Mouse (Mus musculus): ENCODE measurements around the gene Lmod2. TPM values are rescaled to one million over a fixed set of nuclear protein-coding genes. Genes with fewer than 3 reads are reported as not detected.

Gene Lmod2
- polyA plus RNA-seq, 1 experiment, result not detected

DNA sequence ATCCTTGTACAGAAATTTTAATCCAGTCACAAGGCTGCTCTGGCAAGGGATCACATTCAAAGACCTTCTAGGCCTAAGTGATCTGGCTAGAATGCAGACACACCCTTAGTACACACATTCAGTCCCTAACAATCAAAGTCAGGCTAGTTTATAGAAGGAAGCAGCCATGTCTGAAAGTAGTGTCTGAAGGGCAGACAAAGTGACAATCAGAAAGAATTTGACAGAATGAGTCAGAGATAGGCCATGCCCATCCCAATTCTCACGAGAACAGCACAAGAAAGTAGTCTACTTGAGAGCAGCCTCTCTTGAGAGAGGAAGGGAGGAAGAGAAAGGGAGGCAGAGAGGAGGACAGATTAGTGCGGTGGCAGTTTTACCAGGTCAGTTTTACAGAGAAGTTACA, 24.5 kb downstream of the Lmod2 start:
- Histone ChIP-seq H3K4me1 (ENCODE audit: control insufficient read depth, insufficient read depth, low read length) (no peaks in the 10 kb centered on the region), H3K4me3 (ENCODE audit: insufficient read depth, low read length) (no peak overlapping the region), H3K27ac (ENCODE audit: insufficient read depth, low read length) (no peak overlapping the region)
- TF ChIP-seq POLR2A (IDR thresholded peaks at IDR 0.05; ENCODE audit: extremely low read depth, insufficient read depth, low read length), result no peak
- TF ChIP-seq CTCF (IDR thresholded peaks at IDR 0.05; ENCODE audit: extremely low read depth, insufficient read depth, low read length), result no peak

- no peak overlapping the region for H3K4me3 ChIP-seq (ENCODE audit: insufficient read depth, low read length)
- peaks cover 2% of the 10 kb centered on the region for H3K4me1 ChIP-seq (ENCODE audit: control insufficient read depth, insufficient read depth, low read length)
- TF ChIP-seq CTCF (IDR thresholded peaks at IDR 0.05; ENCODE audit: extremely low read depth, insufficient read depth, low read length), result peak; percentile 32; the same call in 1 of the 2 replicates
- TF ChIP-seq POLR2A (IDR thresholded peaks at IDR 0.05; ENCODE audit: extremely low read depth, insufficient read depth, low read length), result no peak
- H3K27ac ChIP-seq (ENCODE audit: insufficient read depth, low read length), result no peak overlapping the region
These were observed 30.0 kb downstream of the Lmod2 start for GRCm38 (mm10) chr6:24627586-24628030.

GRCm38 (mm10) chr6:24628499-24628898, 30.9 kb downstream of the Lmod2 start:
- TF ChIP-seq POLR2A (IDR thresholded peaks at IDR 0.05; ENCODE audit: extremely low read depth, insufficient read depth, low read length), result no peak
- TF ChIP-seq CTCF (IDR thresholded peaks at IDR 0.05; ENCODE audit: extremely low read depth, insufficient read depth, low read length), result no peak
- Histone ChIP-seq H3K4me1 (ENCODE audit: control insufficient read depth, insufficient read depth, low read length) (peaks cover 2% of the 10 kb centered on the region), H3K4me3 (ENCODE audit: insufficient read depth, low read length) (no peak overlapping the region), H3K27ac (ENCODE audit: insufficient read depth, low read length) (no peak overlapping the region)

DNA sequence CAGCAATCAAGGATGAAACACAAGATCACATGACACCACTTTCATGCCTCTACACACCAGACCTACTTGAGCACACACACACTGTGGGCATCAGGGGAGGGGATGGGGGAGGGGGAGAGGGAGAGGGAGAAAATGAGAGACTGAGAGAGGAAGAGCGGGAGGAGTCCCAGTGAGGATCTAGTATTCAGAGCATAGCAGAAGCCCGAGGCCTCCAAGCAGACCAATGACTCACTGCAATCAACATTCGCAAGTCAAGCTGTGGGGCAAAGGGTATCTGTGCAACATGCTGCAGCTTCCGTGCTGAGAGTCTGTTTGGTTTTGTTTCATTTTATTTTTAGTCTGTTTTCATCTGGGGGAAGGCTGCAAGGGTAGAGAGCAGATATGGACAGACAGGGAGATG, 34.5 kb downstream of the Lmod2 start:
- TF ChIP-seq POLR2A (IDR thresholded peaks at IDR 0.05; ENCODE audit: extremely low read depth, insufficient read depth, low read length) (no peak), CTCF (IDR thresholded peaks at IDR 0.05; ENCODE audit: extremely low read depth, insufficient read depth, low read length) (no peak)
- H3K4me3 ChIP-seq (ENCODE audit: insufficient read depth, low read length), result no peak overlapping the region
- H3K27ac ChIP-seq (ENCODE audit: insufficient read depth, low read length), result no peak overlapping the region
- peaks cover 3% of the 10 kb centered on the region for H3K4me1 ChIP-seq (ENCODE audit: control insufficient read depth, insufficient read depth, low read length)

DNA sequence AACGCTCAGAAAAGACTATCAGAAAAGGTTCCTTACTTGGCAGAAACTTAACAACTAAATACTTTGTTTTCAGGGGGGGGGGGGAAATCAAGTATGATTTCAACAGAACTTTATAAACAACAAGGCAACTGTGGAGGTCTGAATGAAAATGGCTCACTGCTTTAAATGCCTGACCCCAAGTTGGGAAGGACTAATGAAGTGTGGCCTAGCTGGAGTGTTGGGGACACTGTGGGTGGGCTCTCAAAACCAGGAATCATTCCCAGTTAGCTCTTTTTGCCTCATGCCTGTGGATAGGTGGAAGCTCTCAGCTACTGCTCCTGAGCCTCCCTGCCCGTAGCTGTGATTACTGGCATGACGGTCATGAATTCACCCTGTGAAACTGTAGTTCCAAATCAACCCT, 36.5 kb downstream of the Lmod2 start:
- Histone ChIP-seq H3K4me3 (ENCODE audit: insufficient read depth, low read length) (no peak overlapping the region), H3K27ac (ENCODE audit: insufficient read depth, low read length) (no peak overlapping the region), H3K4me1 (ENCODE audit: control insufficient read depth, insufficient read depth, low read length) (peaks cover 3% of the 10 kb centered on the region)
- TF ChIP-seq POLR2A (IDR thresholded peaks at IDR 0.05; ENCODE audit: extremely low read depth, insufficient read depth, low read length), result no peak
- TF ChIP-seq CTCF (IDR thresholded peaks at IDR 0.05; ENCODE audit: extremely low read depth, insufficient read depth, low read length), result no peak

- peaks cover 3% of the 10 kb centered on the region for H3K4me1 ChIP-seq (ENCODE audit: control insufficient read depth, insufficient read depth, low read length)
- H3K27ac ChIP-seq (ENCODE audit: insufficient read depth, low read length), result no peak overlapping the region
- no peak overlapping the region for H3K4me3 ChIP-seq (ENCODE audit: insufficient read depth, low read length)
- no peak for TF ChIP-seq POLR2A (IDR thresholded peaks at IDR 0.05; ENCODE audit: extremely low read depth, insufficient read depth, low read length)
- no peak for TF ChIP-seq CTCF (IDR thresholded peaks at IDR 0.05; ENCODE audit: extremely low read depth, insufficient read depth, low read length)
These were observed 38.3 kb downstream of the Lmod2 start for GRCm38 (mm10) chr6:24635814-24636213.

- Histone ChIP-seq H3K4me3 (ENCODE audit: insufficient read depth, low read length) (no peak overlapping the region), H3K27ac (ENCODE audit: insufficient read depth, low read length) (no peak overlapping the region), H3K4me1 (ENCODE audit: control insufficient read depth, insufficient read depth, low read length) (no peaks in the 10 kb centered on the region)
- TF ChIP-seq POLR2A (IDR thresholded peaks at IDR 0.05; ENCODE audit: extremely low read depth, insufficient read depth, low read length), result no peak
- no peak for TF ChIP-seq CTCF (IDR thresholded peaks at IDR 0.05; ENCODE audit: extremely low read depth, insufficient read depth, low read length)
These were observed 43.7 kb downstream of the Lmod2 start for GRCm38 (mm10) chr6:24641286-24641685.

GRCm38 (mm10) chr6:24642161-24642560, 44.6 kb downstream of the Lmod2 start:
- TF ChIP-seq CTCF (IDR thresholded peaks at IDR 0.05; ENCODE audit: extremely low read depth, insufficient read depth, low read length) (no peak), POLR2A (IDR thresholded peaks at IDR 0.05; ENCODE audit: extremely low read depth, insufficient read depth, low read length) (no peak)
- Histone ChIP-seq H3K4me3 (ENCODE audit: insufficient read depth, low read length) (no peak overlapping the region), H3K27ac (ENCODE audit: insufficient read depth, low read length) (no peak overlapping the region), H3K4me1 (ENCODE audit: control insufficient read depth, insufficient read depth, low read length) (no peaks in the 10 kb centered on the region)

- Histone ChIP-seq H3K4me3 (ENCODE audit: insufficient read depth, low read length) (no peak overlapping the region), H3K4me1 (ENCODE audit: control insufficient read depth, insufficient read depth, low read length) (peaks cover 2% of the 10 kb centered on the region), H3K27ac (ENCODE audit: insufficient read depth, low read length) (no peak overlapping the region)
- TF ChIP-seq POLR2A (IDR thresholded peaks at IDR 0.05; ENCODE audit: extremely low read depth, insufficient read depth, low read length), result no peak
- no peak for TF ChIP-seq CTCF (IDR thresholded peaks at IDR 0.05; ENCODE audit: extremely low read depth, insufficient read depth, low read length)
These were observed 45.4 kb downstream of the Lmod2 start for GRCm38 (mm10) chr6:24642960-24643359.

DNA sequence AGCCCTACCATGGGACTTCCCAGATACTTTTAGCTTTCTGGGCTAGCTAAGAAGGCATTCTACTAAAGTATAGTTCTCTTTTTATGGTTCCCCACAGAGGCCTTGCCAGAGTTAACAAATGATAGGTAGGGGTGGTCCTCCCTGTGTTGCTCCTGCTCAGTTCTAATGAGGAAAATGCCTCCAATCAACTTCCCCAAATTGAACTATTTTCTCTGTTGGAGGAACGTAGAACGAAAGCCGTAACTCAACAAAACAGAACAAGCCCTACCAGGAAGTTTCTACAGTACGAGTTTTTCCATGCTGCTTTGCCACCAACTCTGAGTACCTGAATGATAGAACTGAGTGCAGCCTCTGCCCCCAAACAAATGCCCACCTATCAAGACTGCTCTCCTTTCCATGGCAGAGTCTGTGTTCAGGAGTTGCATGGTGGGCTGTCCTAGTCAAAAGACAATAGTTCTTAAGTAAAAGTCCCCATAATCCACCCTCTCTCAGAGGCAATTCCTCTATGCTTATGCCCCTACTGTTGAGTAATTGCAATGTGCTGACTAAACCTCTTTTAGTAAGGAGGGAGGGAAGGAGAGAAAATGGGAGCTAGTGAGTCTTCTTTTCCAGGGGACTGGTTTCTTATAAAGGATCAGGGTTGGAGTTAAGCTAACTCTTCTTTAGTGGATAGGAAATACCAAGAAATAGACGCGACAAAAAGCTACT, 47.9 kb downstream of the Lmod2 start:
- TF ChIP-seq CTCF (IDR thresholded peaks at IDR 0.05; ENCODE audit: extremely low read depth, insufficient read depth, low read length) (no peak), POLR2A (IDR thresholded peaks at IDR 0.05; ENCODE audit: extremely low read depth, insufficient read depth, low read length) (no peak)
- no peak overlapping the region for H3K4me3 ChIP-seq (ENCODE audit: insufficient read depth, low read length)
- H3K27ac ChIP-seq (ENCODE audit: insufficient read depth, low read length), result no peak overlapping the region
- H3K4me1 ChIP-seq (ENCODE audit: control insufficient read depth, insufficient read depth, low read length), result peaks cover 2% of the 10 kb centered on the region

All from cortical plate, adult 2 months (tissue).